Mouse (Mus musculus): ENCODE data around the gene Pam. TPM values are rescaled to one million over a fixed set of nuclear protein-coding genes. Genes with fewer than 3 reads are reported as not detected.

Gene Pam
- total and polyA plus RNA-seq, 3 experiments, result not detected

GRCm38 (mm10) chr1:97872072-97872471 is 223.4 kb downstream of the Pam start:
- Histone ChIP-seq H3K36me3 (ENCODE audit: control insufficient read depth in 1 of 2, insufficient read depth in 2 of 2, low read length in 2 of 2) (no peaks in the 10 kb centered on the region), H3K9ac (ENCODE audit: control insufficient read depth, low read depth, low read length, poor library complexity, severe bottlenecking) (no peak overlapping the region), H3K79me2 (ENCODE audit: control insufficient read depth, insufficient read depth, low read length, poor library complexity) (no peaks in the 10 kb centered on the region), H3K27me3 (ENCODE audit: control insufficient read depth in 1 of 2, insufficient read depth in 2 of 2, low read length in 2 of 2) (no peaks in the 10 kb centered on the region), H3K9me3 (replicated peaks; ENCODE audit: insufficient read depth, low read length) (no peaks in the 10 kb centered on the region), H3K27ac (ENCODE audit: control insufficient read depth, low read depth, low read length) (no peak overlapping the region), H3K4me3 (ENCODE audit: control insufficient read depth in 1 of 2, insufficient read depth in 1 of 2, low read depth in 2 of 2, low read length in 2 of 2) (no peak overlapping the region), H3K4me1 (ENCODE audit: control insufficient read depth in 1 of 2, insufficient read depth in 2 of 2, low read length in 2 of 2) (no peaks in the 10 kb centered on the region)
- DNase-seq (ENCODE audit: low read depth, low spot score), result no peak
- TF ChIP-seq NELFE (IDR thresholded peaks at IDR 0.05; ENCODE audit: low read depth, low read length) (no peak), SIN3A (IDR thresholded peaks at IDR 0.05; ENCODE audit: low read length) (no peak), ELF1 (IDR thresholded peaks at IDR 0.05; ENCODE audit: low read depth, low read length) (no peak)

- H3K4me1 ChIP-seq (ENCODE audit: control insufficient read depth in 1 of 2, insufficient read depth in 2 of 2, low read length in 2 of 2), result no peaks in the 10 kb centered on the region
- DNase-seq (ENCODE audit: low read depth, low spot score), result no peak
- H3K27me3 ChIP-seq (ENCODE audit: control insufficient read depth in 1 of 2, insufficient read depth in 2 of 2, low read length in 2 of 2), result no peaks in the 10 kb centered on the region
- H3K79me2 ChIP-seq (ENCODE audit: control insufficient read depth, insufficient read depth, low read length, poor library complexity), result no peaks in the 10 kb centered on the region
- no peaks in the 10 kb centered on the region for H3K36me3 ChIP-seq (ENCODE audit: control insufficient read depth in 1 of 2, insufficient read depth in 2 of 2, low read length in 2 of 2)
- no peak overlapping the region for H3K4me3 ChIP-seq (ENCODE audit: control insufficient read depth in 1 of 2, insufficient read depth in 1 of 2, low read depth in 2 of 2, low read length in 2 of 2)
- TF ChIP-seq ETS1 (IDR thresholded peaks at IDR 0.05; ENCODE audit: low read depth, low read length), result no peak
- no peak for TF ChIP-seq BHLHE40 (IDR thresholded peaks at IDR 0.05; ENCODE audit: borderline replicate concordance, low read depth, low read length)
- TF ChIP-seq GATA1 (IDR thresholded peaks at IDR 0.05; ENCODE audit: low read depth, low read length), result no peak
- no peak for TF ChIP-seq EP300 (IDR thresholded peaks at IDR 0.05; ENCODE audit: low read depth in 1 of 2, low read length in 2 of 2)
- no peak for TF ChIP-seq CTCF (IDR thresholded peaks at IDR 0.05 in 2 of 3, conservative IDR thresholded peaks at IDR 0.05 in 1 of 3; ENCODE audit: control insufficient read depth in 1 of 3, insufficient read depth in 1 of 3, low read depth in 2 of 3, low read length in 3 of 3, poor library complexity in 1 of 3, severe bottlenecking in 1 of 3)
- TF ChIP-seq POLR2AphosphoS2 (IDR thresholded peaks at IDR 0.05; ENCODE audit: low read length), result no peak
- TF ChIP-seq ZMIZ1 (IDR thresholded peaks at IDR 0.05; ENCODE audit: low read depth, low read length), result no peak
- no peak for TF ChIP-seq ZC3H11A (IDR thresholded peaks at IDR 0.05; ENCODE audit: low read depth, low read length)
- TF ChIP-seq ELF1 (IDR thresholded peaks at IDR 0.05; ENCODE audit: low read depth, low read length), result no peak
- no peak for TF ChIP-seq CHD2 (IDR thresholded peaks at IDR 0.05; ENCODE audit: low read length)
- no peak for TF ChIP-seq SMC3 (IDR thresholded peaks at IDR 0.05; ENCODE audit: low read depth, low read length)
- TF ChIP-seq KAT2A (conservative IDR thresholded peaks at IDR 0.05; ENCODE audit: low read depth, low read length), result no peak
- TF ChIP-seq CHD1 (IDR thresholded peaks at IDR 0.05; ENCODE audit: low read depth, low read length), result no peak
- no peak for TF ChIP-seq POLR2A (IDR thresholded peaks at IDR 0.05; ENCODE audit: control insufficient read depth in 1 of 2, insufficient read depth in 1 of 2, low read depth in 1 of 2, low read length in 2 of 2, poor library complexity in 1 of 2)
- no peak for TF ChIP-seq MYB (IDR thresholded peaks at IDR 0.05; ENCODE audit: low read depth, low read length)
- no peak for TF ChIP-seq NRF1 (IDR thresholded peaks at IDR 0.05; ENCODE audit: insufficient read depth, low read depth, low read length, poor library complexity, severe bottlenecking)
- no peak overlapping the region for H3K27ac ChIP-seq (ENCODE audit: control insufficient read depth, low read depth, low read length)
- no peak overlapping the region for H3K9ac ChIP-seq (ENCODE audit: control insufficient read depth, low read depth, low read length, poor library complexity, severe bottlenecking)
- no peaks in the 10 kb centered on the region for H3K9me3 ChIP-seq (replicated peaks; ENCODE audit: insufficient read depth, low read length)
These were observed 231.3 kb downstream of the Pam start for GRCm38 (mm10) chr1:97864135-97864534.
